Mouse (Mus musculus) A20 (cell line): ENCODE data around the gene Egflam.

Experiments used
- DNase-seq: peaks from one replicate; pipeline ENCODE4 v3.0.0-alpha.2; 2011; ENCODE audit warnings: low read depth, low spot score

Egflam gene

GRCm38 (mm10) chr15:7397818-7398608 lies at the start of gene Egflam:
Egflam (minus strand) TSS chr15:7398395.
- DNase-seq, result no peak

GRCm38 (mm10) chr15:7443396-7444315 lies 45.5 kb upstream of the Egflam start:
- peak; percentile 35 for DNase-seq

- DNase-seq, result no peak
Measured at GRCm38 (mm10) chr15:7442148-7443100, 44.2 kb upstream of the Egflam start.

GRCm38 (mm10) chr15:7424282-7424681 lies 26.1 kb upstream of the Egflam start:
- no peak for DNase-seq

GRCm38 (mm10) chr15:7404521-7404920 lies 6.3 kb upstream of the Egflam start:
- no peak for DNase-seq

GRCm38 (mm10) chr15:7398609-7399540 lies 680 bp upstream of the Egflam start:
- no peak for DNase-seq

- no peak for DNase-seq
Measured at GRCm38 (mm10) chr15:7397446-7397817, 763 bp downstream of the Egflam start.

GRCm38 (mm10) chr15:7383349-7383748 lies 14.8 kb downstream of the Egflam start:
- no peak for DNase-seq

- no peak for DNase-seq
Measured at GRCm38 (mm10) chr15:7382457-7382856, 15.7 kb downstream of the Egflam start.

- DNase-seq, result no peak
Measured at GRCm38 (mm10) chr15:7352635-7353051, 45.6 kb downstream of the Egflam start.

GRCm38 (mm10) chr15:7340703-7341309 lies 57.4 kb downstream of the Egflam start:
- DNase-seq, result no peak

- no peak for DNase-seq
Measured at GRCm38 (mm10) chr15:7334517-7335298, 63.5 kb downstream of the Egflam start.

- DNase-seq, result no peak
Measured at GRCm38 (mm10) chr15:7332875-7333274, 65.3 kb downstream of the Egflam start.

- no peak for DNase-seq
Measured at GRCm38 (mm10) chr15:7322599-7323311, 75.4 kb downstream of the Egflam start.

- DNase-seq, result no peak
Measured at GRCm38 (mm10) chr15:7320901-7321300, 77.3 kb downstream of the Egflam start.

- DNase-seq, result no peak
Measured at GRCm38 (mm10) chr15:7315539-7315938, 82.7 kb downstream of the Egflam start.

- DNase-seq, result no peak
Measured at GRCm38 (mm10) chr15:7308711-7309110, 89.5 kb downstream of the Egflam start.

- no peak for DNase-seq
Measured at GRCm38 (mm10) chr15:7299892-7300291, 98.3 kb downstream of the Egflam start.
